Mouse (Mus musculus) forebrain, embryonic 14.5 days (tissue): Measurements from ENCODE around the gene Fam206a. TPM values are rescaled to one million over a fixed set of nuclear protein-coding genes. Genes with fewer than 3 reads are reported as not detected.

ENCODE experiments used
- ATAC-seq: fragments of 200-750 bp; cut with Nextera tagmentation; 2 replicates; pipeline ENCODE4 v1.8.0; 2017; ENCODE audit warnings: mild to moderate bottlenecking, moderate library complexity
- DNase-seq: peaks from one replicate; pipeline ENCODE4 v3.0.0-alpha.2; 2015; ENCODE audit warnings: low spot score
- H3K27ac ChIP-seq: fragments of 300-500 bp; sonication (generic); 2 replicates; pipeline ENCODE4 v1.5.1; 2014; ENCODE audit warnings: low read depth, mild to moderate bottlenecking, control low read depth, low read length, moderate library complexity
- H3K27me3 ChIP-seq: fragments of 300-500 bp; sonication (generic); replicated peaks from 2 replicates; pipeline ENCODE4 v1.6.1; 2014; ENCODE audit warnings: low read length, control low read depth, mixed read lengths; ENCODE audit not compliant: control insufficient read depth, insufficient read depth
- H3K36me3 ChIP-seq: fragments of 300-500 bp; sonication (generic); 2 replicates; pipeline ENCODE4 v1.6.1; 2014; ENCODE audit warnings: low read length, control low read depth; ENCODE audit not compliant: control insufficient read depth, insufficient read depth
- H3K4me1 ChIP-seq: fragments of 300-500 bp; sonication (generic); 2 replicates; pipeline ENCODE4 v1.6.1; 2014; ENCODE audit warnings: antibody characterized with exemption, low read length, control low read depth; ENCODE audit not compliant: control insufficient read depth, insufficient read depth
- H3K4me2 ChIP-seq: fragments of 300-500 bp; sonication (generic); 2 replicates; pipeline ENCODE4 v1.6.1; 2014; ENCODE audit warnings: mild to moderate bottlenecking, control low read depth, low read length
- H3K4me3 ChIP-seq: fragments of 300-500 bp; sonication (generic); 2 replicates; pipeline ENCODE4 v1.5.1; 2014; ENCODE audit warnings: low read depth, low read length, control low read depth
- H3K9ac ChIP-seq: fragments of 300-500 bp; sonication (generic); 2 replicates; pipeline ENCODE4 v1.6.1; 2014; ENCODE audit warnings: mild to moderate bottlenecking, low read length, control low read depth, moderate library complexity
- H3K9me3 ChIP-seq: fragments of 300-500 bp; sonication (generic); replicated peaks from 2 replicates; pipeline ENCODE4 v1.6.1; 2016; ENCODE audit warnings: low read length, control low read depth, mixed read lengths; ENCODE audit not compliant: control insufficient read depth
- WGBS: fragments of 180-500 bp; shearing (Covaris S2); extraction: QIAGEN DNeasy Blood & Tissue Kit; methylation state at CpG from one replicate; pipeline ENCODE4 v1.1.7; 2014; 5-methylcytosine and 5-hydroxymethylcytosine counted together
- polyA plus RNA-seq: library from polyadenylated mRNA; unstranded; fragments of >200 nt; fragmentation: Nextera tagmentation; extraction: Ambion mirVana; gene quantifications from 2 replicates; pipeline ENCODE4 v1.2.1, GENCODE M21; 2014

Fam206a gene
- polyA plus RNA-seq, 1 experiment from 2014 or later, result 16.0 TPM

DNA sequence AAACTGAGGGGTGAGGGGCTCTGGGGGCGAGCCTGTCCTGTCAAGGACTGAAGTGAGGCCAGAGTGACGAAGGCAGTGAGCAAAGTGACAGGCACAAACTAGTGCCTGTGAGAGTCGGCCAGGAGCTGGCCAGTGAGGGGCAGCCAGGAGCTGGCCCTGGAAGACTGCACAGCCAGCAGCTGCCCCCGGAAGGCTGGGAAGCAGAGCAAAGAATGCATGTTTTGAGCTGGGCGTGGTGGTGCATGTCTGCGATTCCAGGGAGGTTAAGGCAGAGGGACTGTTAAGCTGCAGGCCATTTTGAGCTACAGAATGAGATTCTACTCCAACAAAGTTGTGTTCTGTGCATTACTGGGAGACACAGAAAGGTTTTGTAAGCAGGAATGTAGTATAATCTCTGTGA lies 48.6 kb downstream of the Fam206a start:
- Histone ChIP-seq H3K4me3 (no peak overlapping the region), H3K27me3 (no peaks in the 10 kb centered on the region), H3K27ac (no peak overlapping the region), H3K4me1 (no peaks in the 10 kb centered on the region), H3K9ac (no peak overlapping the region), H3K36me3 (0 out of 2 replicates have a peak, but pooled peaks cover 2% of the 10 kb centered on the region), H3K4me2 (no peak overlapping the region), H3K9me3 (no peaks in the 10 kb centered on the region)
- DNase-seq, result no peak
- ATAC-seq, result no peak
- 43% methylated on average over 6 of the region's 6 CpGs for WGBS

DNA sequence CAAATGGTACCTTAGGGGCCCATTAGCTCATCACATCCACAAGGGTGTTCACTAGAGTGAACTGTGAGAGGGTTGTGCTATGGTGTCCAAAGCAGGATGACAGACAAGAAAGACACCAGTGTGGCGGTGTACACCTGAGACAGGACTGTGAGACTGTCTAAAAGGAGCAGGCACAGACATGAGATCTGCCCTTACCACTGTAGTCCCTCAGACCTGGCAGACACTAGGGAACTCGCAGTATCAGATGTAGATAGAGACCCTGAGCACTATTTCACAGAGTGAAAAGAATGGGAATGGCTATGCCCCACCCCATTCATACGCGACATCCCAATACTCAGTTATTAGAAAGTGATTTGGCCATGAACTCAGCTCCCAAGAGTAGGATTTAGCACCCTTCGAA lies 53.8 kb downstream of the Fam206a start:
- 94% methylated on average over 5 of the region's 5 CpGs for WGBS
- Histone ChIP-seq H3K4me3 (no peak overlapping the region), H3K27me3 (no peaks in the 10 kb centered on the region), H3K9me3 (no peaks in the 10 kb centered on the region), H3K36me3 (no peaks in the 10 kb centered on the region), H3K9ac (no peak overlapping the region), H3K4me2 (no peak overlapping the region), H3K4me1 (no peaks in the 10 kb centered on the region), H3K27ac (no peak overlapping the region)
- ATAC-seq (no peak), DNase-seq (no peak)

DNA sequence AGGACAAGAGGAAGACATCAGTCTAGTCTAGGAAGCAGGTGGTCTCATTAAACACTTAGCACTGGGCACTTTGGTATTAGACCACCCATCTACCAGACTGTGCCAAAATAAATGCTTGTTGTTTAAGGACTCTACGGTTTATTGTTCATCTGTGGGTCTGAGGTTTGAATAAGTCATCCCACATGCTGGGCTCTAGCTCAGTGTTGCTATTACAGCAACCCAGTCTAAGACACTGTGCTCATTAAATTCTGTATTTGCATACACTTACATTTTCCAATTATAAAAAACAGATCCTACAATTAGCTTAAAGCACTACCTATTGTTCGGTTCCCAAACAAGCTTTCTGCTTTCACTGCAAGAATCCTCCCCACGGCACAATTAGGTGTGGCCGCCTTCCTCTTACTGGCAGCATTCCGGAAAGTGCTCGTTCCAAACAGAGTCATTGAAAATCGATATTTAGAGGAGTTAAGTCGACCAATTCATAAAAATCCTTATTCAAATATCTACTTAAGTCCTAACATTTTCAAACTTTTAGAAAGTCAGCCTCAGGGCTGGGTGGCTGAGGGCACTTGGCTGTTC lies 54.3 kb downstream of the Fam206a start:
- WGBS, result 64% methylated on average over 8 of the region's 8 CpGs

DNA sequence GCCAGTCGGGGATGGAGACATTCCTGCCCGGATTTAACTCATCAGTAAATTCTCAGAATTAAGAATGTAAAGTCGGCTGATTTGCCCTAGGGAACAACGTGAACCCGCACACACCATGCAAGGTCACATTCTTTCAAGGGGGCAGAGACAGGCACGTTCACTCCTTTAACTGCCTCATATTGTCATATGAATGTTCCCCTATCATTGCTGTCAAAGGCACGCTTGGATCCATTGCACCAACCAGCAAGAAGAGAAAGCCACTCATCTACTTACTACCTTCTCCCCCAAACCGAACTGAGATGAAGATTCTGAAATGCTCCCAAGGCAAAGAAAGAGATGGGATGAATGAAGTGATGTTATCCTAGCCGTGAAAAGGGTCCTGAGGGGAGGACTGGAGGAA lies 56.6 kb downstream of the Fam206a start:
- Histone ChIP-seq H3K4me3 (no peak overlapping the region), H3K27ac (no peak overlapping the region), H3K9ac (no peak overlapping the region), H3K4me2 (no peak overlapping the region), H3K36me3 (no peaks in the 10 kb centered on the region), H3K27me3 (no peaks in the 10 kb centered on the region), H3K4me1 (peaks cover 9% of the 10 kb centered on the region), H3K9me3 (no peaks in the 10 kb centered on the region)
- 80% methylated on average over 9 of the region's 9 CpGs for WGBS
- DNase-seq (no peak), ATAC-seq (no peak)

More for the DNA sequence above, 54.3 kb downstream of the Fam206a start:
- H3K9me3 ChIP-seq, result no peaks in the 10 kb centered on the region
- H3K4me1 ChIP-seq, result no peaks in the 10 kb centered on the region
- ATAC-seq (no peak), DNase-seq (no peak)
- no peak overlapping the region for H3K4me2 ChIP-seq
- H3K27ac ChIP-seq, result no peak overlapping the region
- H3K4me3 ChIP-seq, result no peak overlapping the region
- H3K27me3 ChIP-seq, result no peaks in the 10 kb centered on the region
- H3K9ac ChIP-seq, result no peak overlapping the region
- H3K36me3 ChIP-seq, result no peaks in the 10 kb centered on the region

Other genes starting within 250 kb of the Fam206a start
- gene Gm26657, start 62.3 kb upstream of the Fam206a start, polyA plus RNA-seq, result not detected in 2 replicates
- not detected in 2 replicates for gene Actl7b, start 60.9 kb upstream of the Fam206a start, polyA plus RNA-seq
- gene Actl7a, start 58.9 kb upstream of the Fam206a start, polyA plus RNA-seq, result not detected in 2 replicates
- gene Elp1, start within 50 bp of the Fam206a start, polyA plus RNA-seq, result 72.4 and 78.2 TPM in 2 replicates
- 9.4 and 11.1 TPM in 2 replicates for gene Ctnnal1, start 62.8 kb downstream of the Fam206a start, polyA plus RNA-seq
- 4.8 and 6.0 TPM in 2 replicates for gene Tmem245, start 145.1 kb downstream of the Fam206a start, polyA plus RNA-seq
- 13.8 and 18.9 TPM in 2 replicates for gene Frrs1l, start 188.0 kb downstream of the Fam206a start, polyA plus RNA-seq